Mouse (Mus musculus) common myeloid progenitor, adult 5-6 weeks (primary cell): ENCODE data around the gene Gm42791. TPM values are rescaled to one million over a fixed set of nuclear protein-coding genes. Genes with fewer than 3 reads are reported as not detected.

ENCODE experiments used
- ATAC-seq: replicated peaks from 2 replicates; pipeline ENCODE4 v1.8.0; 2016; ENCODE audit warnings: low read depth, mild to moderate bottlenecking, moderate TSS enrichment, inconsistent platforms; ENCODE audit not compliant: poor library complexity, severe bottlenecking
- total RNA-seq: library from RNA; stranded (forward); fragments of 200-1000, 187-1606 nt; gene quantifications from 2 replicates; pipeline ENCODE4 v1.2.3, GENCODE M21; 2017

The Gm42791 gene
- total RNA-seq, 1 experiment from 2014 or later, result not detected

- peak; percentile 39; the same call in 1 of the 2 replicates for ATAC-seq
Observed at GRCm38 (mm10) chr5:148983108-148983664, 11.8 kb downstream of the Gm42791 start.

GRCm38 (mm10) chr5:148982396-148982795 is 12.6 kb downstream of the Gm42791 start:
- ATAC-seq, result no peak

GRCm38 (mm10) chr5:148980607-148981006 is 14.3 kb downstream of the Gm42791 start:
- peak; percentile 50 for ATAC-seq

GRCm38 (mm10) chr5:148978458-148979165 is 16.3 kb downstream of the Gm42791 start:
- peak; percentile 27 for ATAC-seq

- ATAC-seq, result peak; percentile 45
Observed at GRCm38 (mm10) chr5:148977698-148978457, 17.1 kb downstream of the Gm42791 start.

- ATAC-seq, result no peak
Observed at GRCm38 (mm10) chr5:148976876-148977275, 18.1 kb downstream of the Gm42791 start.

- ATAC-seq, result no peak
Observed at GRCm38 (mm10) chr5:148975035-148975434, 19.9 kb downstream of the Gm42791 start.

- no peak for ATAC-seq
Observed at GRCm38 (mm10) chr5:148973019-148973668, 21.8 kb downstream of the Gm42791 start.

- ATAC-seq, result no peak
Observed at GRCm38 (mm10) chr5:148972167-148972566, 22.8 kb downstream of the Gm42791 start.

GRCm38 (mm10) chr5:148969648-148970047 is 25.3 kb downstream of the Gm42791 start:
- ATAC-seq, result 0 out of 2 replicates have a peak, but pooled peaks have one; percentile 12

- no peak for ATAC-seq
Observed at GRCm38 (mm10) chr5:148968958-148969576, 25.9 kb downstream of the Gm42791 start.

GRCm38 (mm10) chr5:148968179-148968578 is 26.8 kb downstream of the Gm42791 start:
- peak; percentile 26 for ATAC-seq

GRCm38 (mm10) chr5:148966395-148966794 is 28.6 kb downstream of the Gm42791 start:
- ATAC-seq, result no peak

GRCm38 (mm10) chr5:148965691-148966333 is 29.1 kb downstream of the Gm42791 start:
- peak; percentile 79 for ATAC-seq

- no peak for ATAC-seq
Observed at GRCm38 (mm10) chr5:148965089-148965591, 29.8 kb downstream of the Gm42791 start.

GRCm38 (mm10) chr5:148964251-148964650 is 30.7 kb downstream of the Gm42791 start:
- ATAC-seq, result no peak

GRCm38 (mm10) chr5:148960211-148960610 is 34.7 kb downstream of the Gm42791 start:
- ATAC-seq, result no peak

- peak; percentile 80 for ATAC-seq
Observed at GRCm38 (mm10) chr5:148959068-148959990, 35.6 kb downstream of the Gm42791 start.
